Mouse (Mus musculus): ENCODE measurements at regions not wholly inside any gene's neighbourhood (a gene's known extent, or its start where the extent isn't known, plus 50 kb on each side); places are given as distances from the start of the nearest gene placed in this dataset.

GRCm38 (mm10) chr1:36010834-36011233 is 57.4 kb upstream of the Hs6st1 start:
- TF ChIP-seq POLR2A (IDR thresholded peaks at IDR 0.05; ENCODE audit: borderline replicate concordance, extremely low read depth, low read depth, low read length) (no peak), CTCF (IDR thresholded peaks at IDR 0.05; ENCODE audit: insufficient read depth, low read length) (no peak)

Measured in lung, adult 2 months (tissue).